Mouse (Mus musculus) midbrain, embryonic 14.5 days (tissue): ENCODE measurements at regions not wholly inside any gene's neighbourhood (a gene's known extent, or its start where the extent isn't known, plus 50 kb on each side); places are given as distances from the start of the nearest gene placed in this dataset.

Experiments used
- ATAC-seq: fragments of 200-750 bp; cut with Nextera tagmentation; 2 replicates; pipeline ENCODE4 v1.8.0; 2017; ENCODE audit warnings: moderate number of reproducible peaks, moderate library complexity; ENCODE audit not compliant: low FRiP score, low TSS enrichment
- DNase-seq: peaks from one replicate; pipeline ENCODE4 v3.0.0-alpha.2; 2015
- H3K27ac ChIP-seq: fragments of 300-500 bp; sonication (generic); replicated peaks from 2 replicates; pipeline ENCODE4 v1.5.1; 2014; ENCODE audit warnings: mild to moderate bottlenecking, low read depth, low read length, moderate library complexity
- H3K27me3 ChIP-seq: fragments of 300-500 bp; sonication (generic); 2 replicates; pipeline ENCODE4 v1.6.1; 2014; ENCODE audit warnings: low read length, control low read depth, mixed read lengths; ENCODE audit not compliant: control insufficient read depth, insufficient read depth
- H3K36me3 ChIP-seq: fragments of 300-500 bp; sonication (generic); 2 replicates; pipeline ENCODE4 v1.6.1; 2014; ENCODE audit warnings: low read length, control low read depth; ENCODE audit not compliant: control insufficient read depth, insufficient read depth
- H3K4me1 ChIP-seq: fragments of 300-500 bp; sonication (generic); 2 replicates; pipeline ENCODE4 v1.6.1; 2014; ENCODE audit warnings: mild to moderate bottlenecking, antibody characterized with exemption, low read length, control low read depth; ENCODE audit not compliant: control insufficient read depth, insufficient read depth
- H3K4me2 ChIP-seq: fragments of 300-500 bp; sonication (generic); 2 replicates; pipeline ENCODE4 v1.6.1; 2014; ENCODE audit warnings: mild to moderate bottlenecking, low read length, moderate library complexity
- H3K4me3 ChIP-seq: fragments of 300-500 bp; sonication (generic); replicated peaks from 2 replicates; pipeline ENCODE4 v1.5.1; 2014; ENCODE audit warnings: low read depth, low read length
- H3K9ac ChIP-seq: fragments of 300-500 bp; sonication (generic); replicated peaks from 2 replicates; pipeline ENCODE4 v1.6.1; 2014; ENCODE audit warnings: mild to moderate bottlenecking, low read length, moderate library complexity
- H3K9me3 ChIP-seq: fragments of 300-500 bp; sonication (generic); 2 replicates; pipeline ENCODE4 v1.6.1; 2016; ENCODE audit warnings: low read length, control low read depth, mixed read lengths; ENCODE audit not compliant: control insufficient read depth
- WGBS: fragments of 180-500 bp; shearing (Covaris S2); extraction: QIAGEN DNeasy Blood & Tissue Kit; methylation state at CpG from one replicate; pipeline ENCODE4 v1.1.7; 2014; 5-methylcytosine and 5-hydroxymethylcytosine counted together

DNA sequence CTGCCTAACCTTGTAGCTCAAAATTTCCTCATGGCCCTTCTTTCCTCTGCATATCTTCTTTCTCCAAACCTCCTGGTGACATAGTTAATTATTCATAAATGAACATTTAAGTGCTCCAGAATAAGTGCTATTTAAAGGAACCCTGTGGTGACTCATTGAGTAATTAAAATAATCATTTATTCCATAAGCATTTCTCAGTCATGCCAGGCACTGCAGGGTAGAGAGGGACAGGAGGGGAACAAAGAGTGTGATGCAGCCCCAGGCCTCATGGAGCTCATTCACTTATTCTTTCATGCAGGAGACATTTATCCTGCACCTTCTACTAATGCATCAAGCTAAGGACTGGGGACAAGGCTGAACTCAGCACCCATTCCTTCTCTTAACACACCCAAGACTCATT, 97.4 kb upstream of the Isx start:
- Histone ChIP-seq H3K4me3 (no peak overlapping the region), H3K4me2 (no peak overlapping the region), H3K36me3 (no peaks in the 10 kb centered on the region), H3K4me1 (no peaks in the 10 kb centered on the region), H3K27ac (no peak overlapping the region), H3K27me3 (no peaks in the 10 kb centered on the region), H3K9ac (no peak overlapping the region), H3K9me3 (no peaks in the 10 kb centered on the region)
- ATAC-seq: no peak
- DNase-seq: no peak

- 86% methylated on average over 1 of the region's 1 CpGs for WGBS
- Histone ChIP-seq H3K27ac (no peak overlapping the region), H3K36me3 (no peaks in the 10 kb centered on the region), H3K9me3 (no peaks in the 10 kb centered on the region), H3K9ac (no peak overlapping the region), H3K4me2 (no peak overlapping the region), H3K4me1 (no peaks in the 10 kb centered on the region), H3K4me3 (no peak overlapping the region), H3K27me3 (no peaks in the 10 kb centered on the region)
- no peak for DNase-seq
- ATAC-seq: no peak
Measured at GRCm38 (mm10) chr8:74781087-74781486, 91.9 kb upstream of the Isx start.

- no peak for DNase-seq
- Histone ChIP-seq H3K27ac (no peak overlapping the region), H3K4me3 (no peak overlapping the region), H3K9ac (no peak overlapping the region), H3K4me1 (no peaks in the 10 kb centered on the region), H3K9me3 (no peaks in the 10 kb centered on the region), H3K4me2 (no peak overlapping the region), H3K36me3 (no peaks in the 10 kb centered on the region), H3K27me3 (no peaks in the 10 kb centered on the region)
- no peak for ATAC-seq
Measured at GRCm38 (mm10) chr8:74808685-74809084, 64.3 kb upstream of the Isx start.

- WGBS: 86% methylated on average over 3 of the region's 3 CpGs
- no peaks in the 10 kb centered on the region for H3K36me3 ChIP-seq
- ATAC-seq: no peak
- no peaks in the 10 kb centered on the region for H3K4me1 ChIP-seq
- DNase-seq: no peak
- H3K4me3 ChIP-seq: no peak overlapping the region
- no peaks in the 10 kb centered on the region for H3K9me3 ChIP-seq
- no peaks in the 10 kb centered on the region for H3K27me3 ChIP-seq
- H3K27ac ChIP-seq: no peak overlapping the region
- no peak overlapping the region for H3K9ac ChIP-seq
- H3K4me2 ChIP-seq: no peak overlapping the region
Measured at GRCm38 (mm10) chr8:74810054-74810453, 62.9 kb upstream of the Isx start.

DNA sequence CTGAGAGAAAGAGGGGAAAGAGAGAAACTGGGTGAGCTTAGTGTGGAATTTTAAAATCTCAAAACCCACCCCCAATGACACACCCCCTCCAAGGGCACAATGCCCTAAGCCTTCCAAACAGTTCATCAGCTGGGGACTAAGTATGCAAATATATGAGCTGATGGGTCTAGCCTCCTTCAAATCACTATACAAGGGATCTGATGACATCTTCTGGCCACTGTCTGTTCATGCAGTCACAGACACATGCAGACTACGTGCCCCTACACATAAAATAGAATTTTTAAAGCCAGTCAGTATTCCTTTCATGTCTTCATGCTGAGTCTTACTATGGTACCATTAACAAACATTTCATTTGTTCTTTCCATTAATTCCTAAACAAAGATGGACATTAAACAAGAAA, 54.5 kb upstream of the Isx start:
- Histone ChIP-seq H3K36me3 (no peaks in the 10 kb centered on the region), H3K4me3 (no peak overlapping the region), H3K9me3 (no peaks in the 10 kb centered on the region), H3K9ac (no peak overlapping the region), H3K4me2 (no peak overlapping the region), H3K27ac (no peak overlapping the region), H3K4me1 (no peaks in the 10 kb centered on the region), H3K27me3 (no peaks in the 10 kb centered on the region)
- DNase-seq (peak; percentile 8), ATAC-seq (no peak)
- WGBS: 56% methylated on average over 1 of the region's 1 CpGs

GRCm38 (mm10) chr8:74820716-74821115, 52.3 kb upstream of the Isx start:
- WGBS: 27% methylated on average over 3 of the region's 3 CpGs
- H3K9ac ChIP-seq: no peak overlapping the region

GRCm38 (mm10) chr8:74822288-74822687, 50.7 kb upstream of the Isx start:
- no peak overlapping the region for H3K9ac ChIP-seq
- no peaks in the 10 kb centered on the region for H3K9me3 ChIP-seq
- H3K4me2 ChIP-seq: no peak overlapping the region
- H3K27me3 ChIP-seq: no peaks in the 10 kb centered on the region
- no peak overlapping the region for H3K27ac ChIP-seq
- no peaks in the 10 kb centered on the region for H3K36me3 ChIP-seq
- no peak overlapping the region for H3K4me3 ChIP-seq
- H3K4me1 ChIP-seq: no peaks in the 10 kb centered on the region
- no peak for DNase-seq
- ATAC-seq: no peak

More at GRCm38 (mm10) chr8:74820716-74821115, 52.3 kb upstream of the Isx start:
- H3K4me2 ChIP-seq: no peak overlapping the region
- no peaks in the 10 kb centered on the region for H3K4me1 ChIP-seq
- H3K9me3 ChIP-seq: no peaks in the 10 kb centered on the region
- no peaks in the 10 kb centered on the region for H3K36me3 ChIP-seq
- no peak for ATAC-seq
- H3K27me3 ChIP-seq: no peaks in the 10 kb centered on the region
- no peak for DNase-seq
- no peak overlapping the region for H3K27ac ChIP-seq
- H3K4me3 ChIP-seq: no peak overlapping the region
